Mouse (Mus musculus): ENCODE results near the gene 1700001P01Rik.

- TF ChIP-seq CTCF (IDR thresholded peaks at IDR 0.05; ENCODE audit: low read depth) = no peak
- TF ChIP-seq EP300 (IDR thresholded peaks at IDR 0.05; ENCODE audit: low read depth) = no peak
Measured at GRCm38 (mm10) chr11:97818571-97818970, 42.9 kb upstream of the 1700001P01Rik start.
